ENCODE assay signal across 1 mouse cellular context in genomic region chr19:8943047-8943446, GRCm38 (mm10).
TF ChIP-seq lines count a peak whose summit lies in the region.

No protein-coding gene starts in this region.

TF ChIP-seq in MEL, 35 proteins besides CTCF, POLR2A, EP300 and RAD21:
- no peak for TF ChIP-seq MEF2A (IDR thresholded peaks at IDR 0.05; ENCODE audit: extremely low read depth, insufficient replicate concordance, low read depth, low read length, poor library complexity, severe bottlenecking)
- peak; percentile 53; the same call in 1 of the 2 replicates for TF ChIP-seq ZNF384 (IDR thresholded peaks at IDR 0.05; ENCODE audit: low read depth, low read length)
